Mouse (Mus musculus) gastrocnemius, postnatal 10 days (tissue): ENCODE data around the gene Samsn1. TPM values are rescaled to one million over a fixed set of nuclear protein-coding genes. Genes with fewer than 3 reads are reported as not detected.

Experiments used
- DNase-seq: peaks from one replicate; pipeline ENCODE4 v3.0.0; 2021; ENCODE audit warnings: mixed read lengths
- long read RNA-seq, 2 experiments: library from polyadenylated mRNA; stranded (forward); transcript quantifications; one replicate each; pipeline ENCODE4 v2.0.0; 2021
- total RNA-seq, 2 experiments: library from RNA; stranded (reverse); gene quantifications; 2 replicates each; pipeline ENCODE4 v1.2.3; 2021

Gene Samsn1
- under 1 TPM; 0.56 to 0.65 TPM for total RNA-seq
- long read RNA-seq, experiment 1, partial matches to known transcripts = 0 of 1 reads
- long read RNA-seq, experiment 1, other reads (novel, unspliced or antisense) = 1 of 1 reads
- long read RNA-seq, experiment 2 = 0 reads

- DNase-seq = no peak
Measured at GRCm38 (mm10) chr16:76022181-76022580, at the start of gene Samsn1. TSS of gene Samsn1 (minus strand) at chr16:76022281.

- DNase-seq = no peak
Measured at GRCm38 (mm10) chr16:76066082-76066635, 44.1 kb upstream of the Samsn1 start.

- no peak for DNase-seq
Measured at GRCm38 (mm10) chr16:76054976-76055375, 32.9 kb upstream of the Samsn1 start.

GRCm38 (mm10) chr16:76054079-76054478 lies 32.0 kb upstream of the Samsn1 start:
- no peak for DNase-seq

GRCm38 (mm10) chr16:76053537-76053936 lies 31.5 kb upstream of the Samsn1 start:
- DNase-seq = no peak

- no peak for DNase-seq
Measured at GRCm38 (mm10) chr16:76047066-76047465, 25.0 kb upstream of the Samsn1 start.

GRCm38 (mm10) chr16:76040319-76040945 lies 18.4 kb upstream of the Samsn1 start:
- no peak for DNase-seq

GRCm38 (mm10) chr16:76019164-76019563 lies 2.9 kb downstream of the Samsn1 start:
- DNase-seq = no peak

- DNase-seq = no peak
Measured at GRCm38 (mm10) chr16:76003812-76004389, 18.2 kb downstream of the Samsn1 start.

- DNase-seq = no peak
Measured at GRCm38 (mm10) chr16:76002870-76003572, 19.1 kb downstream of the Samsn1 start.

- DNase-seq = no peak
Measured at GRCm38 (mm10) chr16:76002287-76002686, 19.8 kb downstream of the Samsn1 start.

- DNase-seq = no peak
Measured at GRCm38 (mm10) chr16:76001788-76002187, 20.3 kb downstream of the Samsn1 start.

GRCm38 (mm10) chr16:76000127-76000526 lies 22.0 kb downstream of the Samsn1 start:
- DNase-seq = no peak

- no peak for DNase-seq
Measured at GRCm38 (mm10) chr16:75990173-75990572, 31.9 kb downstream of the Samsn1 start.

GRCm38 (mm10) chr16:75983831-75984230 lies 38.2 kb downstream of the Samsn1 start:
- DNase-seq = no peak

GRCm38 (mm10) chr16:75979381-75979780 lies 42.7 kb downstream of the Samsn1 start:
- no peak for DNase-seq

GRCm38 (mm10) chr16:75977798-75978197 lies 44.3 kb downstream of the Samsn1 start:
- no peak for DNase-seq

- no peak for DNase-seq
Measured at GRCm38 (mm10) chr16:75975682-75976332, 46.3 kb downstream of the Samsn1 start.

GRCm38 (mm10) chr16:75970266-75970998 lies 51.6 kb downstream of the Samsn1 start:
- no peak for DNase-seq

GRCm38 (mm10) chr16:75962021-75962420 lies 60.1 kb downstream of the Samsn1 start:
- DNase-seq = no peak

GRCm38 (mm10) chr16:75961487-75961886 lies 60.6 kb downstream of the Samsn1 start:
- DNase-seq = no peak

- no peak for DNase-seq
Measured at GRCm38 (mm10) chr16:75961036-75961435, 61.0 kb downstream of the Samsn1 start.
